Mouse (Mus musculus): Measurements from ENCODE around the gene Parp11. TPM values are rescaled to one million over a fixed set of nuclear protein-coding genes. Genes with fewer than 3 reads are reported as not detected.

Gene Parp11
- polyA plus RNA-seq, 1 experiment from 2014 or later: 39.0 TPM

DNA sequence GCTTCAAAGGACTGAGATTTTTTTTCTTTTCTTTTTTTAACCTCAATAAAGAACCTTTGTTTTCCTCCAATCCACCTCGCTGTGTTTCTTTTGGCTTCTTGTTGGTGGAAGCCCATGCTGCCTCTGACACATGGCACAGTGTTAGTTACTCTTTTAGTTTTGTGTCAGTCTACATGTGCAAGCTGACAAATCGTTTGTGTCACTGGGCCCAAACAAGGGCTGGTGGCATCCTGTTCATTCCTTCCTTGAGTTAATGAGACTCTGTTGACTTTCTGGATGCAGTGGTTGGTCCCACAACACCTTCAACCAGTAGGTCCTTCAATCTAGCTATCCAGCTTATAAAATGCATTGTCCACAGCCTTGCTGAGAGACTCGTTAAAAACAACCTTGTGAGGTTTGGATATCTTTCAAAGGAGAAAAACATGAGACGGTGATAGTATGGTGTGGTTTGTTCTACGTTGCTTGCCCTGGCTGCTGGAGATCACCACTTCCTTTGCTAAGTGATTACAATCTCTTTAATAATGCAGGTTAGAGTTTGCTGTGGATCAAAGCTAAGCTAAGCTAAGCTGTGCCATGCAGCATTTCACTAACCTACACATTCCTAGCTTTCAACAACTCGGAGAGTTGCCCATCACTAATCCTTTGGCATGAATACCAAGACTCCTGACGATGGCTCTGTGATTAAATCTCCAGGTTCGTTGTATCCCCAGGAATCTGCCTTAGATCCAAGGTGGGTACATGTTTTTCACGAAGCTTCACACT, 12.6 kb upstream of the Parp11 start:
- 86% methylated on average over 9 of the region's 9 CpGs for WGBS

DNA sequence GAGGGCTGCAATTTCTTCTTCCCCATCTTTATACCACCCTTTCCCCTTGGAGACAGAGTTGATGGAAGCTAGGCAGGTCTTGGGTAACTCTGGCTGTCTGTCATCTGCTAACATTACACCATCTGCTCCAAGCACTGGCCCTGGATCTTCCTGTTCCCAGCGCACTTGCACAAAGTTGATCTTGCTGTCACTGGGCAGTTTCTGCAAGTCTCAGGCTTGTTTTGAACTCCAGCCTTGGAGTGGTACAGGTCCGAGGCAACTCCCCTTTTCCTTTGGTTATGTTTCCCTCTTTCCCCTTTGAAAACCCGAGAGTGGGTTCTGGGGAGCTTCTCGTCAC, 12.0 kb upstream of the Parp11 start:
- DNase-seq (ENCODE audit: low spot score): no peak

More for the DNA sequence above, 12.6 kb upstream of the Parp11 start:
- no peak overlapping the region for H3K27ac ChIP-seq (replicated peaks)
- DNase-seq (ENCODE audit: low spot score): no peak
- peaks cover 18% of the 10 kb centered on the region for H3K4me1 ChIP-seq
- H3K27me3 ChIP-seq (ENCODE audit: low read depth, poor library complexity, severe bottlenecking): peaks cover under 1% of the 10 kb centered on the region; the same call in 1 of the 2 replicates
- H3K36me3 ChIP-seq: no peaks in the 10 kb centered on the region
- no peak overlapping the region for H3K4me3 ChIP-seq
- no peaks in the 10 kb centered on the region for H3K9me3 ChIP-seq (replicated peaks)

DNA sequence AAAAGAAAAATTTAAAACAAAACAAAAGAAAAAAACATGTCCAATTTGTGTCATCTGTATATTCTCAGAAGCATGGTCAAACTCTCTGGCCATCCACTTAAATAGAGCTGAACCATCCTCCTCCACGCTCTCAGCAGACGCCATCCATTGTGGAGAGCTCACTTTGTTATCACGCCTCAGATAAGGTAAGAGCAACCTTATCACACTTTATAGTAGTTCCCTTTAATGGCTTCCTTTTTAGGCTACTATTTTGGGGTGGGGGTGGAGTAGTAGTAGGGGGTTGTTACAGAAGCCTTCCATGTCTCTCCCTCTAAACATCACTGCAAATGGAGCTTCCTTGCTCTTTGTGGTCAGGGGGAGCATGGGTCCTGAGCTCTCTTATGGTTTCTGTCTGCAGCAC, 7.6 kb upstream of the Parp11 start:
- H3K4me1 ChIP-seq: peaks cover 46% of the 10 kb centered on the region
- H3K4me3 ChIP-seq: no peak overlapping the region
- H3K27me3 ChIP-seq (ENCODE audit: low read depth, poor library complexity, severe bottlenecking): peaks cover 8% of the 10 kb centered on the region
- peak overlapping the region; percentile 57; the same call in 1 of the 2 replicates for H3K27ac ChIP-seq (replicated peaks)
- no peak for DNase-seq (ENCODE audit: low spot score)
- no peaks in the 10 kb centered on the region for H3K9me3 ChIP-seq (replicated peaks)
- H3K36me3 ChIP-seq: no peaks in the 10 kb centered on the region
- 97% methylated on average over 3 of the region's 3 CpGs for WGBS

More for the DNA sequence above, 12.0 kb upstream of the Parp11 start:
- Histone ChIP-seq H3K27ac (replicated peaks) (no peak overlapping the region), H3K4me3 (no peak overlapping the region), H3K36me3 (no peaks in the 10 kb centered on the region), H3K9me3 (replicated peaks) (no peaks in the 10 kb centered on the region), H3K4me1 (peaks cover 22% of the 10 kb centered on the region), H3K27me3 (ENCODE audit: low read depth, poor library complexity, severe bottlenecking) (peaks cover 6% of the 10 kb centered on the region)
- 90% methylated on average over 4 of the region's 4 CpGs for WGBS

DNA sequence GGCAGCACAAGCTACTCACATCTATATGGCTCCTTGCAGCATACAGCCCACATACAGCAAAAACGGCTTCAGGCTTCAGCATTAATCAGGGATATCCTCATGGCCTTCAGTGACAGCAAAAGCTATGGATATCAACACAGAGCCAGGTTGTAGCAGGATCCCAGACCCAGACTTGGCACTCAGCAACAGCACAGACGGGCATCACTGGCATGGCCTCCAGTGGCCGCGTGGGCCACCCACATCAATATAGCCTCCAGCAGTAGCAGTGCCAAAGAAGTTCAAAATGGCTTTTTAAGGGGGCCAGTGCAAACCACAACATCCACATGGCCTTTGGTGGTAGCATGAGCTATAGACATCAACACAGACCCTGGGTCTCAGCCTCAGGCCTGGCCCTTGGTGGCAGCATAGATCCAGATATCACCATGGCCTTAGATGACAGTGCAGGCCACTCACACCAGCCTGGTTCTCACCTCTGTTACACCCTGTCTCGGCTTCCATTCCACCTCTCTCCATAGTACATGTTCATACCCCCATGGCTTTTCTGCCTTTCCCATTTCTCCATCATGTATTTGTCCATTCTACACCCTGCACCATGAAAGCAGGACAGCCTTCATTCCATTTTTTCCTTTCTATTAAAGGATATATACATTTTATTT, 7.0 kb upstream of the Parp11 start:
- H3K27ac ChIP-seq (replicated peaks): peak overlapping the region; percentile 57
- WGBS: 90% methylated on average over 5 of the region's 5 CpGs
- H3K4me3 ChIP-seq: no peak overlapping the region
- no peak for DNase-seq (ENCODE audit: low spot score)
- H3K36me3 ChIP-seq: no peaks in the 10 kb centered on the region
- H3K9me3 ChIP-seq (replicated peaks): no peaks in the 10 kb centered on the region
- H3K4me1 ChIP-seq: peaks cover 52% of the 10 kb centered on the region
- peaks cover 8% of the 10 kb centered on the region for H3K27me3 ChIP-seq (ENCODE audit: low read depth, poor library complexity, severe bottlenecking)

DNA sequence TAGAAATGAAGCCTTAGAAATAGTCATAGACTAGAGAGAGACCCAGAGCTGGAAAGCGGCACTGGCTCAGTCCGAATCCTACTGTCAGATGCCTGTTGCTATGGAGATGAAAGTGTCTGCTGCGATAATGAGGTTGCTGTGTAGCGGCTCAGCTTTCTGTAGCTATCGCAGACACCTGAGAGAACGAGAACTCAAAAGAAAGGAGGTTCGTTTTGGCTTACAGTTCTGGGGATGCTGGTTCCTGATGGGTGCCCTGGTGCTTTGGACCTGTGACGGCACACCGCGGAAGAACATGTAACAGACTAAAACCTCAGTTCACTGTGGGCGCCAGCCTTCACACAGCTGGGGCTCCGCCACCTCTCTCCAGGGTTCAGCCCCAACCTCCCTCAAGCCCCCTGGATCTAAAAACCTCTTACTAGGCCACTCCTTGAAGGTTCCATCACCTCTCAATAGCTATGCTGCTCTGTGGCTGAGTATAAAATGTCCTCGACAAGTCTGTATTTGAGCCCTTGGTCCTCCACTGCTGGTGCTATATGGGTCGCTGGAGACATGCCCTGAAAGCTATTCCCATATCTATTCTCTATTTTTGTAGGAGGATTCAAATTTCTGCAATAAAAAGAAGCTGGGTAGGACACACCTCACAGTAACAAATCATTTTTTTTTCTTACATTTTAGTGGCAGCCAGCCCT, 6.1 kb upstream of the Parp11 start:
- H3K9me3 ChIP-seq (replicated peaks): no peaks in the 10 kb centered on the region
- 40% methylated on average over 14 of the region's 14 CpGs for WGBS
- H3K27me3 ChIP-seq (ENCODE audit: low read depth, poor library complexity, severe bottlenecking): peaks cover 8% of the 10 kb centered on the region
- peak overlapping the region; percentile 34; the same call in 1 of the 2 replicates for H3K4me3 ChIP-seq
- no peaks in the 10 kb centered on the region for H3K36me3 ChIP-seq
- H3K4me1 ChIP-seq: peaks cover 61% of the 10 kb centered on the region
- DNase-seq (ENCODE audit: low spot score): peak; percentile 43
- H3K27ac ChIP-seq (replicated peaks): peak overlapping the region; percentile 74

DNA sequence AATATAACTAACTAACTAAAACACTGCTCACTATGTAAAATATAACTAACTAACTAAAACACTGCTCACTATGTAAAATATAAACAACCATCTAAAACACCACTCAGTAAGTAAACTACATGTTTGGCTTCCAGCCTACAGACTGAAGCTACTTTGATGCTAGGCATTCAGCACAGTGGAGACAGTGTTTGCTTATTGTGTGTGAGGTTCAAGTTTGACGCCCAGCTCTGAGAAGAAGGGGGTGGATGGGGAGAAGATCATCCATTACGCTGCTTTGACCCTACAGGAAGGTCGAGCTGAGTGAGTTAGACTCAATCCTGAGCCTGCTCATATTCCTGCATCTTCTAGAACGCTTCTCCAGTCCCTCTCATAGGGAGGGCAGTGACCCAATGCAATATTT, 4.1 kb upstream of the Parp11 start:
- Histone ChIP-seq H3K27me3 (ENCODE audit: low read depth, poor library complexity, severe bottlenecking) (peaks cover 19% of the 10 kb centered on the region), H3K4me3 (no peak overlapping the region), H3K27ac (replicated peaks) (peak overlapping the region; percentile 78; the same call in 1 of the 2 replicates), H3K4me1 (peaks cover 73% of the 10 kb centered on the region), H3K9me3 (replicated peaks) (no peaks in the 10 kb centered on the region), H3K36me3 (no peaks in the 10 kb centered on the region)
- WGBS: 66% methylated on average over 4 of the region's 4 CpGs
- no peak for DNase-seq (ENCODE audit: low spot score)

DNA sequence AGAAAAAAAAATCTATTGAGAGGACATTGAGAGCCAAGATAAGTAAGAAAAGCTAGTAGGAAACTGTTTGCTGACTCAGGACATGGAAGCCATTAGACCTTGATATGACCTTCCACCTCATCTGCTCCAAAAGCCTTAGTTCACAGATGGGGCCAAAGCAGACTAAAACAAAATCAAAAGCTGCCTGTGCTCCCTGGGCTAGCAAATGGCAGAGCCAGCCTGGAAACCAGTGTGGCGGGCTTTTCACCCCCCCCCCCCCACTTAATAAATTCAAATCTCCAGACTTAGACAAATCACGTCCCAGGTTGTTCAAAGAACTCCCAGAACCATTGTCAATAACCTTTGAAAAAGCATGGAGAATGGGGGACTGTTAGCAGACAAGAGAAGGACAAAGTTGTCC, 2.7 kb upstream of the Parp11 start:
- Histone ChIP-seq H3K36me3 (no peaks in the 10 kb centered on the region), H3K27ac (replicated peaks) (peak overlapping the region; percentile 78), H3K9me3 (replicated peaks) (no peaks in the 10 kb centered on the region), H3K4me1 (peaks cover 82% of the 10 kb centered on the region), H3K27me3 (ENCODE audit: low read depth, poor library complexity, severe bottlenecking) (peaks cover 31% of the 10 kb centered on the region), H3K4me3 (no peak overlapping the region)
- WGBS: 14% methylated on average over 2 of the region's 2 CpGs
- DNase-seq (ENCODE audit: low spot score): peak; percentile 47

DNA sequence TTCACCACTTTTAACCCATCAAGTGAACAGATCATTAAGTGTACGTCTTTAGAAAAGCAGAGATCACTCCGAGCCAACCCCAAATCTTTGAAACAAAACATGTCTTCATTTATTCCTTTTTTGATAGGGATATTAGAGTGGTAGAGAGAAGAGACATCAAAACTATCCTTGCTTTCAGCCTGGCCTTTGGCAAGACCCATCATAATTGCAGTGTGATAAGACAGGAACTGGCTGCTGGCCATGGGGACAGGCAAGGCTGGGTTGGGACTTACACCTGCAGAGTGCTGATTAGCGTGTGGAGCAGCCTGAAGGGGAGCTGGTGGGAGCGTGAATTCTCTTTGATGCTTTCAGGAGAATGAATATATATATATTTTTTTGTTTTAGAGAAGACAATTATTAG, 2.2 kb upstream of the Parp11 start:
- H3K9me3 ChIP-seq (replicated peaks): no peaks in the 10 kb centered on the region
- peaks cover 26% of the 10 kb centered on the region for H3K27me3 ChIP-seq (ENCODE audit: low read depth, poor library complexity, severe bottlenecking)
- H3K4me3 ChIP-seq: no peak overlapping the region
- peak overlapping the region; percentile 78 for H3K27ac ChIP-seq (replicated peaks)
- peaks cover 86% of the 10 kb centered on the region for H3K4me1 ChIP-seq
- no peak for DNase-seq (ENCODE audit: low spot score)
- H3K36me3 ChIP-seq: no peaks in the 10 kb centered on the region
- 63% methylated on average over 4 of the region's 4 CpGs for WGBS

DNA sequence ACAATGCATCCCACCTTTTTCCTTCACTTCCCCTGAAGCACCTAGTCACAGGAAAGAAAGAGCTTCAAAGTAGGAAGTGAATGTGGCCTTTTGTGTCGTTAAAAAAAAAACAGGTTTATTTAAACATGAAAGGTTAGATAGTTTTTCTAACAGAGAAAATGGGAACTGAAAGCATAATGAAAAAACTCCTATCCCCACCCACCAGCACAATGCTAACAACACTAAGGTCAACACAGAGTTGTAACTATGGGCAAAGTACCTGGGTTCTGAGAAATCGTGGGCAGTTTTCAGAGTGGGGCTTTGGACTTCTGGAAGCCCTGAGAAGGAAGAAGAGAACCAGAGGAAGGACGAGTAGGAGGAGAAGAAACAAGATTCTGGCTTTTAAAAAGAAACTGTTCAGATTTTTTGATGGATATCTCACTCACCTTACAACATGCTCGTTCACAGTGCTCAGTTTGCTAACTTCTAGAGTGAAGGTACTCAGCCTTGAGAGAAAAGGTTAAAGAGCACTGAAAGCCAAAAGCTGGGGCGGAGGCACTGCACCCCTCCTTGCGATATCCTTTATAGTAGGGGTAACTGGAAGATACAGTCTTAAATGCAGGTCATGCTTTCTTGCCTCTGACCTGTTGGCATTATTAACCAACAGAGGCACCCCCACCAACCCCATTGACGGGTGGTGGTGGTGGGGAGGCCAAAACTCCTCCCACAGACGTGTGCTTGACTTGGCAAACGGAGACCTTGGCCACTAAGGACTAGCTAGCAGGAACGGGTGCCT, 1.2 kb downstream of the Parp11 start:
- H3K4me3 ChIP-seq: no peak overlapping the region
- H3K36me3 ChIP-seq: no peaks in the 10 kb centered on the region
- peaks cover 72% of the 10 kb centered on the region for H3K4me1 ChIP-seq
- H3K27ac ChIP-seq (replicated peaks): peak overlapping the region; percentile 91
- WGBS: 74% methylated on average over 10 of the region's 10 CpGs
- no peaks in the 10 kb centered on the region for H3K9me3 ChIP-seq (replicated peaks)
- DNase-seq (ENCODE audit: low spot score): no peak
- peaks cover 22% of the 10 kb centered on the region for H3K27me3 ChIP-seq (ENCODE audit: low read depth, poor library complexity, severe bottlenecking)

DNA sequence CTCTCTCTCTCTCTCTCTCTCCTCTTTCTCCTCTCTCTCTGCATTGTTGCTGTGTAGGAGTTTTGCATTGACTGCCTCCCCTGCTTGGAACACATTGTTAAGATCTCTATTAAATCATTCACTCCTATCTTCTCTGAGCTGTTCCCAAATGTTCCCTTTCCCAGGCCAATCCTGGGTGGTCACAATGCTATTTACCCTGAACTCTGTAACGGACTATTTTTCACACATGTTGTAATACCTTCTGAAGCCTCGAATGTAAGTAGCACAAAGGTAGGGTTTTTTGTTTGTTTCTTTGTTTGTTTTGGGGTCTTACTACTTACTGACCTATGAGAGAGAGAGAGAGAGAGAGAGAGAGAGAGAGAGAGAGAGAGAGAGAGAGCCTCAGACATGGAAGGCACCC, 2.2 kb downstream of the Parp11 start:
- no peaks in the 10 kb centered on the region for H3K36me3 ChIP-seq
- 74% methylated on average over 2 of the region's 2 CpGs for WGBS
- no peak for DNase-seq (ENCODE audit: low spot score)
- no peaks in the 10 kb centered on the region for H3K9me3 ChIP-seq (replicated peaks)
- peaks cover 22% of the 10 kb centered on the region for H3K27me3 ChIP-seq (ENCODE audit: low read depth, poor library complexity, severe bottlenecking)
- peak overlapping the region; percentile 91 for H3K27ac ChIP-seq (replicated peaks)
- H3K4me1 ChIP-seq: peaks cover 68% of the 10 kb centered on the region
- H3K4me3 ChIP-seq: no peak overlapping the region

DNA sequence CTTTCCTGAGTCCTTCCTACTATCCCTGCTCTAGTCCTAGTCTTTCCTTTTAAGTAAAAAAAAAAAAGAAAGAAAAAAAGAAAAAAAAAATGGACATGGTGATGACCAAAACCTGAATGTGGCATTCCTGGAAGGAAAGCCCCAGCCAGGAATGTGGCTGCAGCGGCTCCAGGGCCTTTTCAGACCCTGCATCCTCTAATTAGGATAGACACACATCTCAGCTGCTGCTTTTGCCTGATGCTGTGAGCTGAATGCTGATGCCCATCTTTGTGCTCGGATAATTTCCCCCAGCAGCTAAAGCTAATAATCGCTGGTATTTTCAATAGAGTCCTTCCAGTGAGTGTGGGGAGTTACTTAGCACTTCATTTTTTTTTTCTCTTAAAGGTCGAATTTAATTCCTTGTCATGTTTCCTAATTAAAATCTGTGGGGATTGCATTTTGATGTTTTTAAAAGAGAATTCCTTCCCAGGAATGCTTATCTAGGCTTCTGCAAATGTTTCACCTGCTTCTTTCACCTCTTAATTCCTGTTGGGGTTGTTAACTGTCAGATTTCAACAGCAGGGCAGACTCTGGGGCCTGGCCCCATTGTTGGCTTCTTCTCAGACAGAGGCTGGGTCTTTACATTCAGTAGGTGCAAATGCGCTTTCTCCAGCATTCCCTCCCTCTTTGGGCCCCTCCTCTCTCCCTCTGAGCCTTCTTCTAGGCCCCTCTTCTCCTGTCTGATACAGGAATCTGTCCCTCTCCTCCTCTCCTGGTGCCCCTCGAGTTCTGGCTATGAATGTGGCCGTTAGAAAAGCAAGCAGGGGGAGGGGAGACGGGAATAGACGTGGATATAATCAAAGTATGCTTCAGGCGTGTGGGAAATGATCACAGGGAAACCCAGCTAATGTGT, 3.1 kb downstream of the Parp11 start:
- H3K4me1 ChIP-seq: peaks cover 65% of the 10 kb centered on the region
- DNase-seq (ENCODE audit: low spot score): peak; percentile 50

More for the DNA sequence above, 3.1 kb downstream of the Parp11 start:
- no peaks in the 10 kb centered on the region for H3K36me3 ChIP-seq
- peak overlapping the region; percentile 91 for H3K27ac ChIP-seq (replicated peaks)
- peaks cover 22% of the 10 kb centered on the region for H3K27me3 ChIP-seq (ENCODE audit: low read depth, poor library complexity, severe bottlenecking)
- 25% methylated on average over 10 of the region's 10 CpGs for WGBS
- no peaks in the 10 kb centered on the region for H3K9me3 ChIP-seq (replicated peaks)
- peak overlapping the region; percentile 14; the same call in 1 of the 2 replicates for H3K4me3 ChIP-seq

Measured in midbrain, embryonic 10.5 days (tissue).